Mouse (Mus musculus): ENCODE data around the gene Ttll4. TPM values are rescaled to one million over a fixed set of nuclear protein-coding genes. Genes with fewer than 3 reads are reported as not detected.

Gene Ttll4
- polyA plus RNA-seq, 1 experiment from 2014 or later: 7.1 TPM

- peaks cover 33% of the 10 kb centered on the region for H3K4me1 ChIP-seq (ENCODE audit: control insufficient read depth, insufficient read depth, low read length)
- H3K27ac ChIP-seq (ENCODE audit: low read length): peak overlapping the region; percentile 71
- no peak for ATAC-seq (replicated peaks; ENCODE audit: extremely low read depth, insufficient read depth, low FRiP score)
Measured at GRCm38 (mm10) chr1:74668371-74668770, 6.8 kb downstream of the Ttll4 start.

GRCm38 (mm10) chr1:74672731-74673130 lies 11.2 kb downstream of the Ttll4 start:
- no peak overlapping the region for H3K4me2 ChIP-seq (ENCODE audit: low read depth, low read length)
- no peak overlapping the region for H3K4me3 ChIP-seq (ENCODE audit: low read length)
- H3K4me1 ChIP-seq (ENCODE audit: control insufficient read depth, insufficient read depth, low read length): peaks cover 20% of the 10 kb centered on the region
- H3K36me3 ChIP-seq (ENCODE audit: control insufficient read depth, insufficient read depth): peaks cover 6% of the 10 kb centered on the region; the same call in 1 of the 2 replicates
- 0 out of 2 replicates have a peak, but pooled peaks have one; percentile 58 for ATAC-seq (replicated peaks; ENCODE audit: extremely low read depth, insufficient read depth, low FRiP score)
- 45% methylated on average over 7 of the region's 7 CpGs for WGBS
- H3K27me3 ChIP-seq (ENCODE audit: control insufficient read depth, insufficient read depth, low read length): no peaks in the 10 kb centered on the region
- H3K9ac ChIP-seq (ENCODE audit: low read length): no peak overlapping the region
- peak overlapping the region; percentile 56; the same call in 1 of the 2 replicates for H3K27ac ChIP-seq (ENCODE audit: low read length)
- H3K9me3 ChIP-seq (replicated peaks; ENCODE audit: control insufficient read depth, low read length): no peaks in the 10 kb centered on the region

More at GRCm38 (mm10) chr1:74668371-74668770, 6.8 kb downstream of the Ttll4 start:
- H3K4me2 ChIP-seq (ENCODE audit: low read depth, low read length): no peak overlapping the region
- peaks cover 8% of the 10 kb centered on the region; the same call in 1 of the 2 replicates for H3K36me3 ChIP-seq (ENCODE audit: control insufficient read depth, insufficient read depth)
- H3K4me3 ChIP-seq (ENCODE audit: low read length): no peak overlapping the region
- no peaks in the 10 kb centered on the region for H3K27me3 ChIP-seq (ENCODE audit: control insufficient read depth, insufficient read depth, low read length)
- 63% methylated on average over 3 of the region's 3 CpGs for WGBS
- H3K9ac ChIP-seq (ENCODE audit: low read length): no peak overlapping the region
- no peaks in the 10 kb centered on the region for H3K9me3 ChIP-seq (replicated peaks; ENCODE audit: control insufficient read depth, low read length)

GRCm38 (mm10) chr1:74676863-74677262 lies 15.3 kb downstream of the Ttll4 start:
- no peak overlapping the region for H3K9ac ChIP-seq (ENCODE audit: low read length)
- no peak overlapping the region for H3K4me2 ChIP-seq (ENCODE audit: low read depth, low read length)
- no peak overlapping the region for H3K27ac ChIP-seq (ENCODE audit: low read length)
- no peaks in the 10 kb centered on the region for H3K27me3 ChIP-seq (ENCODE audit: control insufficient read depth, insufficient read depth, low read length)
- H3K36me3 ChIP-seq (ENCODE audit: control insufficient read depth, insufficient read depth): peaks cover 27% of the 10 kb centered on the region
- H3K4me3 ChIP-seq (ENCODE audit: low read length): no peak overlapping the region
- no peak for ATAC-seq (replicated peaks; ENCODE audit: extremely low read depth, insufficient read depth, low FRiP score)
- no peaks in the 10 kb centered on the region for H3K9me3 ChIP-seq (replicated peaks; ENCODE audit: control insufficient read depth, low read length)
- H3K4me1 ChIP-seq (ENCODE audit: control insufficient read depth, insufficient read depth, low read length): peaks cover 10% of the 10 kb centered on the region
- 85% methylated on average over 3 of the region's 3 CpGs for WGBS

- H3K27me3 ChIP-seq (ENCODE audit: control insufficient read depth, insufficient read depth, low read length): no peaks in the 10 kb centered on the region
- H3K9me3 ChIP-seq (replicated peaks; ENCODE audit: control insufficient read depth, low read length): no peaks in the 10 kb centered on the region
- H3K9ac ChIP-seq (ENCODE audit: low read length): no peak overlapping the region
- peaks cover 26% of the 10 kb centered on the region for H3K36me3 ChIP-seq (ENCODE audit: control insufficient read depth, insufficient read depth)
- peaks cover 3% of the 10 kb centered on the region for H3K4me1 ChIP-seq (ENCODE audit: control insufficient read depth, insufficient read depth, low read length)
- no peak overlapping the region for H3K4me3 ChIP-seq (ENCODE audit: low read length)
- H3K4me2 ChIP-seq (ENCODE audit: low read depth, low read length): no peak overlapping the region
- 68% methylated on average over 1 of the region's 1 CpGs for WGBS
- ATAC-seq (replicated peaks; ENCODE audit: extremely low read depth, insufficient read depth, low FRiP score): no peak
- H3K27ac ChIP-seq (ENCODE audit: low read length): no peak overlapping the region
Measured at GRCm38 (mm10) chr1:74677843-74678242, 16.3 kb downstream of the Ttll4 start.

GRCm38 (mm10) chr1:74687131-74687530 lies 25.6 kb downstream of the Ttll4 start:
- WGBS: 92% methylated on average over 7 of the region's 7 CpGs
- no peak overlapping the region for H3K4me3 ChIP-seq (ENCODE audit: low read length)

GRCm38 (mm10) chr1:74693891-74694583 lies 32.5 kb downstream of the Ttll4 start:
- H3K27ac ChIP-seq (ENCODE audit: low read length): no peak overlapping the region
- H3K36me3 ChIP-seq (ENCODE audit: control insufficient read depth, insufficient read depth): peaks cover 56% of the 10 kb centered on the region
- H3K9me3 ChIP-seq (replicated peaks; ENCODE audit: control insufficient read depth, low read length): no peaks in the 10 kb centered on the region
- no peak overlapping the region for H3K4me2 ChIP-seq (ENCODE audit: low read depth, low read length)
- WGBS: 83% methylated on average over 8 of the region's 8 CpGs
- no peak overlapping the region for H3K4me3 ChIP-seq (ENCODE audit: low read length)
- no peak for ATAC-seq (replicated peaks; ENCODE audit: extremely low read depth, insufficient read depth, low FRiP score)
- H3K4me1 ChIP-seq (ENCODE audit: control insufficient read depth, insufficient read depth, low read length): peaks cover 7% of the 10 kb centered on the region
- H3K9ac ChIP-seq (ENCODE audit: low read length): no peak overlapping the region
- no peaks in the 10 kb centered on the region for H3K27me3 ChIP-seq (ENCODE audit: control insufficient read depth, insufficient read depth, low read length)

More at GRCm38 (mm10) chr1:74687131-74687530, 25.6 kb downstream of the Ttll4 start:
- H3K4me1 ChIP-seq (ENCODE audit: control insufficient read depth, insufficient read depth, low read length): no peaks in the 10 kb centered on the region
- no peak for ATAC-seq (replicated peaks; ENCODE audit: extremely low read depth, insufficient read depth, low FRiP score)
- H3K9ac ChIP-seq (ENCODE audit: low read length): no peak overlapping the region
- H3K9me3 ChIP-seq (replicated peaks; ENCODE audit: control insufficient read depth, low read length): no peaks in the 10 kb centered on the region
- H3K36me3 ChIP-seq (ENCODE audit: control insufficient read depth, insufficient read depth): peaks cover 60% of the 10 kb centered on the region
- H3K27me3 ChIP-seq (ENCODE audit: control insufficient read depth, insufficient read depth, low read length): no peaks in the 10 kb centered on the region
- no peak overlapping the region for H3K4me2 ChIP-seq (ENCODE audit: low read depth, low read length)
- H3K27ac ChIP-seq (ENCODE audit: low read length): no peak overlapping the region

- Histone ChIP-seq H3K4me1 (ENCODE audit: control insufficient read depth, insufficient read depth, low read length) (peaks cover 12% of the 10 kb centered on the region), H3K9me3 (replicated peaks; ENCODE audit: control insufficient read depth, low read length) (no peaks in the 10 kb centered on the region), H3K27me3 (ENCODE audit: control insufficient read depth, insufficient read depth, low read length) (no peaks in the 10 kb centered on the region), H3K9ac (ENCODE audit: low read length) (no peak overlapping the region), H3K36me3 (ENCODE audit: control insufficient read depth, insufficient read depth) (peaks cover 44% of the 10 kb centered on the region), H3K27ac (ENCODE audit: low read length) (no peak overlapping the region), H3K4me2 (ENCODE audit: low read depth, low read length) (no peak overlapping the region), H3K4me3 (ENCODE audit: low read length) (no peak overlapping the region)
- 85% methylated on average over 4 of the region's 4 CpGs for WGBS
- ATAC-seq (replicated peaks; ENCODE audit: extremely low read depth, insufficient read depth, low FRiP score): no peak
Measured at GRCm38 (mm10) chr1:74695836-74696235, 34.3 kb downstream of the Ttll4 start.

GRCm38 (mm10) chr1:74697416-74697815 lies 35.9 kb downstream of the Ttll4 start:
- no peak overlapping the region for H3K27ac ChIP-seq (ENCODE audit: low read length)
- no peaks in the 10 kb centered on the region for H3K27me3 ChIP-seq (ENCODE audit: control insufficient read depth, insufficient read depth, low read length)
- WGBS: 70% methylated on average over 6 of the region's 6 CpGs
- H3K4me1 ChIP-seq (ENCODE audit: control insufficient read depth, insufficient read depth, low read length): peaks cover 12% of the 10 kb centered on the region
- no peak overlapping the region for H3K4me3 ChIP-seq (ENCODE audit: low read length)
- no peaks in the 10 kb centered on the region for H3K9me3 ChIP-seq (replicated peaks; ENCODE audit: control insufficient read depth, low read length)
- no peak overlapping the region for H3K9ac ChIP-seq (ENCODE audit: low read length)
- H3K4me2 ChIP-seq (ENCODE audit: low read depth, low read length): no peak overlapping the region
- no peak for ATAC-seq (replicated peaks; ENCODE audit: extremely low read depth, insufficient read depth, low FRiP score)
- H3K36me3 ChIP-seq (ENCODE audit: control insufficient read depth, insufficient read depth): peaks cover 33% of the 10 kb centered on the region

GRCm38 (mm10) chr1:74698353-74698752 lies 36.8 kb downstream of the Ttll4 start:
- H3K36me3 ChIP-seq (ENCODE audit: control insufficient read depth, insufficient read depth): peaks cover 31% of the 10 kb centered on the region

More at GRCm38 (mm10) chr1:74698353-74698752, 36.8 kb downstream of the Ttll4 start:
- Histone ChIP-seq H3K4me1 (ENCODE audit: control insufficient read depth, insufficient read depth, low read length) (peaks cover 12% of the 10 kb centered on the region), H3K27me3 (ENCODE audit: control insufficient read depth, insufficient read depth, low read length) (no peaks in the 10 kb centered on the region), H3K4me2 (ENCODE audit: low read depth, low read length) (no peak overlapping the region), H3K9ac (ENCODE audit: low read length) (no peak overlapping the region), H3K27ac (ENCODE audit: low read length) (peak overlapping the region; percentile 58), H3K9me3 (replicated peaks; ENCODE audit: control insufficient read depth, low read length) (no peaks in the 10 kb centered on the region), H3K4me3 (ENCODE audit: low read length) (no peak overlapping the region)
- WGBS: 96% methylated on average over 1 of the region's 1 CpGs
- ATAC-seq (replicated peaks; ENCODE audit: extremely low read depth, insufficient read depth, low FRiP score): no peak

All from heart, embryonic 16.5 days (tissue).